Mouse (Mus musculus): ENCODE data around the gene Fmo1.

DNA sequence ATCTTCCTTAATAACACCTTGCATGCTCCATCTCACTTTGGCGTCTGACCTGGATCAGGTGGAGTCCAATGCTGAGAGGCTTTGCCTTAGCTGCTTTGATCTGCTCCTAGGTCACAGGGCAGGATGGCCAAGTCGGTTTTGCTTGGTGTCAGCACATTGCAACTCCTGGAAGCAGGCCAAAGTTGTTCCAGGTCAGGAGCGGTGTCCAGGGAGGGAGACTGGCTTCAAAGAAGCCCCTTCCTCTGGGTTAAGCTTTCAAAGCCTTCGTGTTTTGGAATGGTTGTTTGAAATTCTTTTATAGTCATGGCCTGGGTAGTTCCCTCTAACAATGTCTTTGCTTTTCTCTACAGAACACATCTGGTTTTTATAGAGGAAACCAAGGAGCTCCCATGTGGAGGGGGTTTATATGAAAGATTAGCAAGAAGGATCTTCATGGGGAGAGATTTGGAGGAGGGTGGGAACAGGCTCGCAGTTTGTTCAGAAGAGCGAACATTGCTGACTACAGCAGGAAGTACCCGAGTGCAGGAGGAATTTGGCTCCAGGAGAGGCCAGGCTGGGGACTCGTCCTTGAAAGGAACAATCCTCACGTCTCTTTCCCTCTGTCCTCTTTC, 5.4 kb upstream of the Fmo1 start:
- TF ChIP-seq POLR2A (IDR thresholded peaks at IDR 0.05; ENCODE audit: insufficient read depth, low read depth, low read length) (no peak), CTCF (IDR thresholded peaks at IDR 0.05; ENCODE audit: insufficient read depth, low read depth, low read length) (no peak)
